Comparison of ENCODE assay signal across 19 mouse cellular contexts in genomic region chr12:52318426-52318825, GRCm38 (mm10).
"Had no signal": no experiment of that assay in that cellular context is flagged by ENCODE, and none has a peak within 500 bp of the region (broad histone marks: within the 10 kb centered on the region; RNA-seq: fewer than 3 reads in every experiment).

No protein-coding gene starts in this region.

- H3K27me3 ChIP-seq: hindbrain, embryonic 13.5 days; intestine, embryonic 15.5 days; limb, embryonic 12.5 days; limb, embryonic 15.5 days; liver, embryonic 13.5 days; midbrain, embryonic 13.5 days; neural tube, embryonic 12.5 days; neural tube, embryonic 15.5 days; stomach, embryonic 15.5 days had no signal

- H3K4me1 ChIP-seq: hindbrain, embryonic 13.5 days; intestine, embryonic 15.5 days; limb, embryonic 12.5 days; limb, embryonic 15.5 days; liver, embryonic 13.5 days; midbrain, embryonic 13.5 days; neural tube, embryonic 12.5 days; neural tube, embryonic 15.5 days; stomach, embryonic 15.5 days had no signal

- DNase-seq: layer of hippocampus, postnatal 36 days; liver, embryonic 13.5 days; lung, adult 2 months; right cerebral cortex, adult 18-20 months; right cerebral cortex, postnatal 25 days; spleen, adult 18-20 months; thymus, postnatal 25 days had no signal

- H3K9ac ChIP-seq: hindbrain, embryonic 13.5 days; intestine, embryonic 15.5 days; limb, embryonic 12.5 days; limb, embryonic 15.5 days; liver, embryonic 13.5 days; midbrain, embryonic 13.5 days; neural tube, embryonic 12.5 days; neural tube, embryonic 15.5 days; stomach, embryonic 15.5 days had no signal

- H3K27ac ChIP-seq: hindbrain, embryonic 13.5 days; intestine, embryonic 15.5 days; kidney, postnatal 0 days; left cerebral cortex, adult 2 months; limb, embryonic 12.5 days; limb, embryonic 15.5 days; liver, embryonic 13.5 days; macrophage; midbrain, embryonic 13.5 days; neural tube, embryonic 12.5 days; neural tube, embryonic 15.5 days; stomach, embryonic 15.5 days had no signal

- H3K4me2 ChIP-seq: hindbrain, embryonic 13.5 days; intestine, embryonic 15.5 days; limb, embryonic 12.5 days; limb, embryonic 15.5 days; liver, embryonic 13.5 days; midbrain, embryonic 13.5 days; neural tube, embryonic 12.5 days; neural tube, embryonic 15.5 days; stomach, embryonic 15.5 days had no signal

- H3K4me3 ChIP-seq: hindbrain, embryonic 13.5 days; intestine, embryonic 15.5 days; left cerebral cortex, adult 2 months; limb, embryonic 12.5 days; limb, embryonic 15.5 days; liver, embryonic 13.5 days; midbrain, embryonic 13.5 days; neural tube, embryonic 12.5 days; neural tube, embryonic 15.5 days; stomach, embryonic 15.5 days had no signal

- ATAC-seq: hindbrain, embryonic 16.5 days; intestine, embryonic 15.5 days; midbrain, embryonic 13.5 days had no signal

- H3K9me3 ChIP-seq: hindbrain, embryonic 13.5 days; intestine, embryonic 15.5 days; limb, embryonic 12.5 days; limb, embryonic 15.5 days; liver, embryonic 13.5 days; neural tube, embryonic 12.5 days; neural tube, embryonic 15.5 days; stomach, embryonic 15.5 days had no signal

- H3K36me3 ChIP-seq: hindbrain, embryonic 13.5 days; intestine, embryonic 15.5 days; limb, embryonic 12.5 days; limb, embryonic 15.5 days; liver, embryonic 13.5 days; midbrain, embryonic 13.5 days; neural tube, embryonic 12.5 days; neural tube, embryonic 15.5 days; stomach, embryonic 15.5 days had no signal
